Mouse (Mus musculus): ENCODE measurements around the gene Ccdc40.

The Ccdc40 gene

GRCm38 (mm10) chr11:119197618-119198563, 30.5 kb upstream of the Ccdc40 start:
- no peaks in the 10 kb centered on the region for H3K36me3 ChIP-seq (ENCODE audit: control insufficient read depth, insufficient read depth, low read length, poor library complexity, severe bottlenecking)
- no peak for DNase-seq (ENCODE audit: low read depth, low spot score)
- H3K27me3 ChIP-seq (ENCODE audit: control insufficient read depth, insufficient read depth, low read length, poor library complexity, severe bottlenecking), result no peaks in the 10 kb centered on the region

DNA sequence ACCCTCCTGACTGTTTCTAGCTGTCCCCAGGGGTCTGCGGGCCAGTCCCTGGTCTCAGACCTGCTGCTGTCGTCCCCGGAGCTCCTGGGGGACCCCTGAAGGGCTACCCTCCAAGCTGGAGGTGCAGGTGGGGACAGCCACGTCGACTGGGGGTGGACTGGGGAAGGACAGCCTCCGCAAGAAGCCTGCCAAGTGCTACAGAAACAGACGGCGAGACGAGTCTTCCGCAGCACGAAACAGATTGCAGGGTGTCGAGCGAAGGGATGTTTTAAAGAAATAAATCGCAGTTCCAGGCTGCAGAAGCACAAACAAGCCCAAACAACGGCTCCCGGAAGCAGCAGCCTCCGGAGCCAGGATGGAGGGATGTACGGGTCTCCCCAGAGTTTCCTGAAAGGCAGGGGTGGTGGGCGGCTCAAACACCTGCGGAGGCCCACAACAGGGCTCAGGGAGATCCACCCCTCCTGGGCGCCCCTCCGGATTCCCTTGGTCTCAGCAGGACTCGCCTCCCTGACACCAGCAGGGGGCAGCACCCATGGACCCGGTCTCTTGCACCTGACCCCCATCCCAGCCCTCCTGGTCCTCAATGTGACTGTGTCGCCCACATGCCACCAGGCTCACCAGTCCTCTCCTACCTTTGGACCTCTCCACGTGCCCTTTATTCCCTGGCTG, 29.7 kb upstream of the Ccdc40 start:
- DNase-seq (ENCODE audit: low read depth, low spot score), result peak; percentile 51
- H3K27me3 ChIP-seq (ENCODE audit: control insufficient read depth, insufficient read depth, low read length, poor library complexity, severe bottlenecking), result no peaks in the 10 kb centered on the region
- H3K36me3 ChIP-seq (ENCODE audit: control insufficient read depth, insufficient read depth, low read length, poor library complexity, severe bottlenecking), result no peaks in the 10 kb centered on the region

DNA sequence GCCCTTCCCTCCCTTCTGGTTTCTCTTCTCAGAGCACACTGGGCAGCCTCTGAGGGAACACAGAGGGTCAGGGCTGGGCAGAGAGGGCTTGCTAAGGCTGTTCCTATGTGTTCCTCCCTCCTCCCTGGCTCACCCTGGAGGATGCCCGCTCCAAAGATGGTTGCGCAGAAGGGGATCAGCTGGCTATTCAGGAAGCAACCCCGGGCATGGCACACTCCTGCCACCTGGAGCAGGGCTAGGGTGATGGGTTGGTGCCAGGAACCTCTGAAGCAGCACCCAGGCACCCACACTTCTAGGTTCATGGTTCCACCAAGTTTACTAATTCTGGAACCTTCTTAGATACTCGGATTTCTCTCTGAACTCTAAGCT, 29.2 kb upstream of the Ccdc40 start:
- H3K36me3 ChIP-seq (ENCODE audit: control insufficient read depth, insufficient read depth, low read length, poor library complexity, severe bottlenecking), result no peaks in the 10 kb centered on the region
- no peak for DNase-seq (ENCODE audit: low read depth, low spot score)
- H3K27me3 ChIP-seq (ENCODE audit: control insufficient read depth, insufficient read depth, low read length, poor library complexity, severe bottlenecking), result no peaks in the 10 kb centered on the region

- Histone ChIP-seq H3K36me3 (ENCODE audit: control insufficient read depth, insufficient read depth, low read length, poor library complexity, severe bottlenecking) (no peaks in the 10 kb centered on the region), H3K27me3 (ENCODE audit: control insufficient read depth, insufficient read depth, low read length, poor library complexity, severe bottlenecking) (no peaks in the 10 kb centered on the region)
- peak; percentile 47 for DNase-seq (ENCODE audit: low read depth, low spot score)
These were observed 24.9 kb upstream of the Ccdc40 start for GRCm38 (mm10) chr11:119203423-119203822.

DNA sequence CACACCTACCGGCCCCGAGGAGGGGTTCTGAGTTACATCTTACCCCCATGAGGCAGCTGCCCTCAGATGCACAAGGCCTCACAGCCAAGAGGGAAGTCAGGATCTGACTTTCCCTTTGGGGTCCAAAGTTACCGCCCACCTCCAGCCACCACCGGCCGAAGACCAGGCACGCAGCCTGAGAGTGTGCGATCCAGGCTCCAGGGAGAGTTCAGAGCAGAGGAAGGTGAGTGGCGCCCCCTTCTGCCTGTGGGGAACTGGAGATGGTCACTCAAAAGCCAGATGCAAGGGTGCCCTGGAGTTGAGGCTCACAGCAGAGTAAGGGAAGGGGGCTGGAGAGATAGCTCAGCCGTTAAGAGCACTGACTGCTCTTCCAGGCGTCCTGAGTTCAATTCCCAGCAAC, 22.6 kb upstream of the Ccdc40 start:
- peak; percentile 36 for DNase-seq (ENCODE audit: low read depth, low spot score)
- no peaks in the 10 kb centered on the region for H3K27me3 ChIP-seq (ENCODE audit: control insufficient read depth, insufficient read depth, low read length, poor library complexity, severe bottlenecking)

GRCm38 (mm10) chr11:119206562-119206961, 21.8 kb upstream of the Ccdc40 start:
- peak; percentile 65 for DNase-seq (ENCODE audit: low read depth, low spot score)
- H3K27me3 ChIP-seq (ENCODE audit: control insufficient read depth, insufficient read depth, low read length, poor library complexity, severe bottlenecking), result no peaks in the 10 kb centered on the region
- no peaks in the 10 kb centered on the region for H3K36me3 ChIP-seq (ENCODE audit: control insufficient read depth, insufficient read depth, low read length, poor library complexity, severe bottlenecking)

More for the DNA sequence above, 22.6 kb upstream of the Ccdc40 start:
- no peaks in the 10 kb centered on the region for H3K36me3 ChIP-seq (ENCODE audit: control insufficient read depth, insufficient read depth, low read length, poor library complexity, severe bottlenecking)

DNA sequence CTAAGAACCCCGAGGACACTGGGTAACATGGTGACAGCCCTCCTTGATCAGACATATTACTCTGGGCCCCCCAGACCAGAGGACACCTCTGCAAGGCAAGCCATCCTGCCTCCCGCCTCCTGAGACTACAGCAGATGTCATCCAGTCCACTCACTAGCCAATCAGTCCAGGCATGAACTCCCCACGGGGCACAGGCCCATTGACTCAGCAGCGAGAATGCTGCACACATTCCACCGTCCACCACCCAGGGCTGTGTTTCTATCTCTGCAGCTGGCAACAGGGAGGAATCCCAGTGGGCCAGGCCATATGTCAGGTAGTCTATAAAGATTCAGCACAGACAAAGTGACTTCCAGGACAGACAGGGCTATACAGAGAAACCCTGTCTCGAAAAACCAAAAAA, 20.4 kb upstream of the Ccdc40 start:
- Histone ChIP-seq H3K36me3 (ENCODE audit: control insufficient read depth, insufficient read depth, low read length, poor library complexity, severe bottlenecking) (no peaks in the 10 kb centered on the region), H3K27me3 (ENCODE audit: control insufficient read depth, insufficient read depth, low read length, poor library complexity, severe bottlenecking) (no peaks in the 10 kb centered on the region)
- DNase-seq (ENCODE audit: low read depth, low spot score), result no peak

DNA sequence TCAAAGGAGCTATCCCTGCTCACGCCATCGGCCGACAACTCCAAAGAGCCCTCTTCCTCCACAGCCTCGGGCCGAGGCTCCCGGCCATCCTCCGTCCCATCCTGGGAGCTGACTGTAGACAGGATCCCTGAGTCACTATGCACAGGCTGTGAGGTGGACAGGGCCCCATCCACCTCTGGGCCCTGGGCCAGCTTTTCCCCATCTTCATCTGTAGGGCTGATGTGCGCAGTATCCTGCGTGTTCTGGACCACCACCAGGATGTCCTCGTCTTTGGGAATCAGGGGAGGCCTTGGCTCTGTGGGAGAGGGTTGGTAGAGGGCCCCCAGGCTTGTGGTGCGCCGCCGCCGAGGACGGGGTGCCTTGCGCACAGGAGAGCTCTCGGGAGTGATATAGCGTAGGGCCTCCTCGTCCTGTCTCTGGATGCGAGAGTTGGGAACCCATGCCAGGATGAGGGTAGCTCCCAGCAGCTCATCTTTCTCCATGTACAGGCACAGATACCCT, 19.5 kb upstream of the Ccdc40 start:
- no peaks in the 10 kb centered on the region for H3K27me3 ChIP-seq (ENCODE audit: control insufficient read depth, insufficient read depth, low read length, poor library complexity, severe bottlenecking)
- no peak for DNase-seq (ENCODE audit: low read depth, low spot score)
- no peaks in the 10 kb centered on the region for H3K36me3 ChIP-seq (ENCODE audit: control insufficient read depth, insufficient read depth, low read length, poor library complexity, severe bottlenecking)

- no peaks in the 10 kb centered on the region for H3K27me3 ChIP-seq (ENCODE audit: control insufficient read depth, insufficient read depth, low read length, poor library complexity, severe bottlenecking)
- DNase-seq (ENCODE audit: low read depth, low spot score), result no peak
These were observed 18.9 kb upstream of the Ccdc40 start for GRCm38 (mm10) chr11:119209371-119210025.

GRCm38 (mm10) chr11:119210321-119211100, 17.9 kb upstream of the Ccdc40 start:
- Histone ChIP-seq H3K27me3 (ENCODE audit: control insufficient read depth, insufficient read depth, low read length, poor library complexity, severe bottlenecking) (no peaks in the 10 kb centered on the region), H3K36me3 (ENCODE audit: control insufficient read depth, insufficient read depth, low read length, poor library complexity, severe bottlenecking) (no peaks in the 10 kb centered on the region)
- DNase-seq (ENCODE audit: low read depth, low spot score), result no peak

More at GRCm38 (mm10) chr11:119209371-119210025, 18.9 kb upstream of the Ccdc40 start:
- no peaks in the 10 kb centered on the region for H3K36me3 ChIP-seq (ENCODE audit: control insufficient read depth, insufficient read depth, low read length, poor library complexity, severe bottlenecking)

DNA sequence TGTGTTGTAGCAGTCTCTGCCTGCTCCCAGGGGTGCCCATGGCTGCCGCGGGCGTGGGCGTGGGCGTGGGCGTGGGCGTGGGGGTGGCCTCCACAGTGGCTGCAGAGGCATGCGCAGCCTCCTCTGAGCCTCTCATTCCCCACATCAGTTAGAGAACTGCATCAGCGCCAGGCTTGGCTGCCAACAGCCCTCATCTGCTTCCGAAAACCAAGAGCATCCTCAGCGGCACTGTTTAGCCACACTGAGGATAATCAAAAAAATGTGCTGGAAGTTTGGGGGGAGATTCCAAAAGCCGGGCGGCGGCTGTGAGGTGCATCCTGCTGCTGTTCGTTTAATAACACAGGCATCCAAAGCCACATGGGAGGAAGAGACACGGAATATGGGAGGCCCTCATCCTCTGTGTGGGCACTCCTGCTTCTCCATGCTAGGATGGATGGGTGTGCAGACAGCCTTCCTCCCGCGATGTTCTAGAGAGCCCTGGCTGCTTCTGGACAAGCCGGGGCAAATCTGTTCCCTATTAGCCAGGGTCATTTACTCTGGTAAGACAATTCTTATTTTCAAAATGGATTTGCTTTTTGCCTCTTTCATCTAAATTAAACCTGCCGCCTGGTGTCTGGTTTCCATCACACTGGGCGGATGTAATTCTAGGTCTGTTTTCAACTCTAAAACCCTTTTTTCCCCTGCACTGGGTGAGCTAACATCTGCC, 16.6 kb upstream of the Ccdc40 start:
- no peaks in the 10 kb centered on the region for H3K27me3 ChIP-seq (ENCODE audit: control insufficient read depth, insufficient read depth, low read length, poor library complexity, severe bottlenecking)
- H3K36me3 ChIP-seq (ENCODE audit: control insufficient read depth, insufficient read depth, low read length, poor library complexity, severe bottlenecking), result no peaks in the 10 kb centered on the region
- no peak for DNase-seq (ENCODE audit: low read depth, low spot score)

- Histone ChIP-seq H3K36me3 (ENCODE audit: control insufficient read depth, insufficient read depth, low read length, poor library complexity, severe bottlenecking) (no peaks in the 10 kb centered on the region), H3K27me3 (ENCODE audit: control insufficient read depth, insufficient read depth, low read length, poor library complexity, severe bottlenecking) (no peaks in the 10 kb centered on the region)
- DNase-seq (ENCODE audit: low read depth, low spot score), result no peak
These were observed 15.0 kb upstream of the Ccdc40 start for GRCm38 (mm10) chr11:119213166-119213885.

All from splenic B cell, adult 2 months (primary cell).